Mouse (Mus musculus): ENCODE results near the gene Prrt4. TPM values are rescaled to one million over a fixed set of nuclear protein-coding genes. Genes with fewer than 3 reads are reported as not detected.
A peak's percentile ranks its signal among the peaks of the same experiment; 100 is the strongest.

The Prrt4 gene
- polyA plus RNA-seq, 1 experiment = 0.25 TPM

DNA sequence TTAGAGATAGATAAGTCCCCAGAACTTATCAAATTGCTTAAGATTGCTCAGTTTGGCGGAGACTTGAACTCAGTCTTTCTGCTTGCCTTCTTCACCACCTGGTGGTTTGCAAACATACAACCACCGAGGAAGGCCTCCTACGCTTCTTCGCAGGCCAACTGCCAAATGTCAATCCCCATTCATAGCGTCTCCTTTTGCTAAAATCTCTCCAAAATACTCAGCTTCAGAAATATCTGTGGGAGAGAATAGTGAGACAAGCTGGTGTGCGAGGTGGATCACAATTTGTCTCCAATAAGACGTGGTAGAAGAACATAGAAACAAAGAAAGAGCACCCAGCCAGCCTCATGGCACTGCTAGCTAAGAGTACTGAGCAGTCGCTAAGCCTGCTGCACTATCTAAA lies 459 bp upstream of the Prrt4 start:
- Histone ChIP-seq H3K4me3 (ENCODE audit: extremely low read depth, insufficient read depth, insufficient read length) (no peak overlapping the region), H3K27me3 (ENCODE audit: control insufficient read depth, insufficient read depth, low read length) (peaks cover 14% of the 10 kb centered on the region), H3K27ac (ENCODE audit: insufficient read depth, low read length) (no peak overlapping the region), H3K4me1 (ENCODE audit: control insufficient read depth, insufficient read depth, insufficient read length) (peaks cover 10% of the 10 kb centered on the region; the same call in 1 of the 2 replicates), H3K36me3 (ENCODE audit: control insufficient read depth, insufficient read depth, low read length) (no peaks in the 10 kb centered on the region)
- TF ChIP-seq POLR2A (IDR thresholded peaks at IDR 0.05; ENCODE audit: low read depth, low read length) (no peak), CTCF (IDR thresholded peaks at IDR 0.05; ENCODE audit: extremely low read depth, insufficient read depth, insufficient read length, insufficient replicate concordance) (no peak)
- WGBS = 72% methylated on average over 8 of the region's 8 CpGs
- DNase-seq (ENCODE audit: low read depth in 1 of 2, low spot score in 2 of 2) = no peak

DNA sequence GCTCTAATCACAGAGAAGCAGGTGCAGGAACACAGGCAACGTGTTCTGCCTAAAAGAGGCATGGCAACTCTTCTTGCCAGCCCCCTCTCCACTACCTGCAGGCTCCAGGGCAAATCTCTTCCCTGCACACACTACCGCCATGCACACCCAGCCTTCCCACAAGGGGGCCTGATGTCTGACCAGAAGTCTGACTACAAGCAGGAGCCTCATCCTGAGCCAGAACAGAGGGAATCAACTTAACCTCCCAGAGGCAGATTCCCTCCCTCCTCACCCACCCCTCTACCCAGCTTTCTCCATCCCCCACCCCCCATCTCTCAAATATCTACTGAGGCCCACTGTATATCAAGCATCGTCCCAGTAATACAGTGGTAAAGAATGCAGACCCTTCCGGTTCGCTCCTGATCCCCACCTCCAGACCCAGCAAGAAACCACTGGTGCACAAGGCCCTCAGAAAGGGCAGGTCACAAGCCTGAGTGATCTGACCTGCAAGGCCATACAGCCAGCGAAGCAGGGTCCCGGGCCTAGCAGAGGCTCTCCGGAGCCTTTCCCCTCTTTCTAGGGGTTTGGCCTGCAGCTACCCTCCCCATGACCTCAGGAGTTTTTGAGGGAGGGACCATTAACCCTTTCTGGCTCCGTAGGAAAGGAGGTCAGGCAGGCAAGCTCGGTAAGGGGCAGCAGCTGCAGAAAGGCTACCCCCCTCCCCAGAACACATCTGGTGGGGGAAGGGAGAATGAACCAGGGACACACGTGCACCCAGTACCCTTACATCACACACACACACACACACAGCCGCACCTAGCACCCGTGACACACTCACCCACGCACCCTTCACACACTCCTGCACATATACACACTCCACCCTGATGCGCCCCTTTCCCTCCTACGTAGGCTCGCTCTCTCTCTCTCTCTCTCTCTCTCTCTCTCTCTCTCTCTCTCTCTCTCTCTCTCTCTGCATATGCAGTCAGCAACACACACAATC lies 1.2 kb downstream of the Prrt4 start:
- TF ChIP-seq CTCF (IDR thresholded peaks at IDR 0.05; ENCODE audit: extremely low read depth, insufficient read depth, insufficient read length, insufficient replicate concordance) (no peak), POLR2A (IDR thresholded peaks at IDR 0.05; ENCODE audit: low read depth, low read length) (no peak)
- Histone ChIP-seq H3K27ac (ENCODE audit: insufficient read depth, low read length) (no peak overlapping the region), H3K36me3 (ENCODE audit: control insufficient read depth, insufficient read depth, low read length) (no peaks in the 10 kb centered on the region), H3K4me1 (ENCODE audit: control insufficient read depth, insufficient read depth, insufficient read length) (peaks cover 10% of the 10 kb centered on the region; the same call in 1 of the 2 replicates), H3K4me3 (ENCODE audit: extremely low read depth, insufficient read depth, insufficient read length) (peak overlapping the region; percentile 32; the same call in 1 of the 2 replicates), H3K27me3 (ENCODE audit: control insufficient read depth, insufficient read depth, low read length) (peaks cover 16% of the 10 kb centered on the region)
- DNase-seq (ENCODE audit: low read depth in 1 of 2, low spot score in 2 of 2) = no peak
- WGBS = 61% methylated on average over 17 of the region's 17 CpGs

DNA sequence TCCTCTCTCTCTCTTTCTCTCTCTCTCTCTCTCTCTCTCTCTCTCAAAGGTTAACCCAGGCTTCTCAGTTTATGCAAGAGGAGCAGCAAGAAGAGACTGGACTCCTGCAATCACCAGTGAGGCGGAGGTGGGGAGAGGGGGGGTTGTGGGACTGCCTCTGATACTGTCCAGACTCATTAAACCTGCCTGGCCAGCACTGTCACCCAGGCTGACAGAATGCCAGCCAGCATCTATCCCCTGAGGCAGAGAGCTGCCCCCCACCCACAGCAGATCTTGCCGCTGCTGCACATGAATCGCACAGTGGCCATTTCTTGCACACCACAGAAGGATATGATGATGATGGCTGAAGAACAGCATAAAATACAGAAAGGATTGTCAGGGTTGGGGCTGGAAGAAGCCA lies 4.3 kb downstream of the Prrt4 start:
- WGBS = 86% methylated on average over 3 of the region's 3 CpGs

DNA sequence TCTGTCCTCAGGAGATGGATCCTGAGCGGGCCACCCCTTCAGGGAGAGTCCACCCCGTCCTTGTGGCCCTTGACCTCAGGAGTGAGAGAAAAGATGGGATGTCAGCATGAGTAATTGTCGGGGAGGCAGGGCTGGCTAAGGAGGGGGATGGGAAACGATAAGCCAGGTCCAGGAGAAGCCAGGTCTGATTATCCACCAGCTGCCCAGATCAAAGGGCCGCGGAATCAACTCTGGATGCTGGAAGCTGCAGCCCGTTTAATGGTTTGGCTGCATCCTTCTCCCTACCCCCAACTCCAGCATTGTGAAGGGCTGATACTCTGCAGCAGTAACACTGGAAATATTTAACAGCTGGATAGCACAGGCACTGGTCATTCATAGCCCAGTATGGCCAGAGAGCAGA lies 5.0 kb downstream of the Prrt4 start:
- TF ChIP-seq POLR2A (IDR thresholded peaks at IDR 0.05; ENCODE audit: low read depth, low read length) (no peak), CTCF (IDR thresholded peaks at IDR 0.05; ENCODE audit: extremely low read depth, insufficient read depth, insufficient read length, insufficient replicate concordance) (no peak)
- Histone ChIP-seq H3K36me3 (ENCODE audit: control insufficient read depth, insufficient read depth, low read length) (no peaks in the 10 kb centered on the region), H3K27me3 (ENCODE audit: control insufficient read depth, insufficient read depth, low read length) (peaks cover 25% of the 10 kb centered on the region), H3K27ac (ENCODE audit: insufficient read depth, low read length) (no peak overlapping the region), H3K4me1 (ENCODE audit: control insufficient read depth, insufficient read depth, insufficient read length) (peaks cover 18% of the 10 kb centered on the region), H3K4me3 (ENCODE audit: extremely low read depth, insufficient read depth, insufficient read length) (no peak overlapping the region)
- 44% methylated on average over 7 of the region's 7 CpGs for WGBS
- DNase-seq (ENCODE audit: low read depth in 1 of 2, low spot score in 2 of 2) = no peak

More for the DNA sequence above, 4.3 kb downstream of the Prrt4 start:
- Histone ChIP-seq H3K4me3 (ENCODE audit: extremely low read depth, insufficient read depth, insufficient read length) (no peak overlapping the region), H3K27ac (ENCODE audit: insufficient read depth, low read length) (no peak overlapping the region), H3K4me1 (ENCODE audit: control insufficient read depth, insufficient read depth, insufficient read length) (peaks cover 20% of the 10 kb centered on the region), H3K27me3 (ENCODE audit: control insufficient read depth, insufficient read depth, low read length) (peaks cover 22% of the 10 kb centered on the region), H3K36me3 (ENCODE audit: control insufficient read depth, insufficient read depth, low read length) (no peaks in the 10 kb centered on the region)
- TF ChIP-seq POLR2A (IDR thresholded peaks at IDR 0.05; ENCODE audit: low read depth, low read length) (no peak), CTCF (IDR thresholded peaks at IDR 0.05; ENCODE audit: extremely low read depth, insufficient read depth, insufficient read length, insufficient replicate concordance) (no peak)
- no peak for DNase-seq (ENCODE audit: low read depth in 1 of 2, low spot score in 2 of 2)

DNA sequence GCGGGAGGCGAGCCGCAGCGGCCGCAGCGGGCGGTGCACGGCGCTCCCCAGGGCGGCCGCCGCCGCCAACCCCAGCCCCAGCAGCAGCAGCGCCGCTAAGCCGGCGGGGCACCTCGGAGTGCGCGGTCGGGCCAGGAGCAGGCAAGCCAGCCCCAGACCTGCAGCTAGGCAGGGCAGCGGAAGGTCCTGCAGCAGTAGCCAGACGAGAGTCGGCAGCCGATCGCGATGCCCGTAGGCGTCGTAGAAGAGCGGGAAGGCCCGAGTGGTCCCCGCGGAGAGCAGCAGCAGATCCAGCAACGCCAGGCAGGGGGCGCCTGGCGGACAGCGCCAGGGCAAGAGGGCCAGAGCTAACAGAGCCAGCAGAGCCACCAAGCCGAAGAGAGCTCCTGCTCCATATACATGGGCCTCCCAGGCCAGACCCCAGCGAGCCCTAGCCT lies 8.4 kb downstream of the Prrt4 start:
- Histone ChIP-seq H3K27ac (ENCODE audit: insufficient read depth, low read length) (no peak overlapping the region), H3K36me3 (ENCODE audit: control insufficient read depth, insufficient read depth, low read length) (no peaks in the 10 kb centered on the region), H3K27me3 (ENCODE audit: control insufficient read depth, insufficient read depth, low read length) (peaks cover 18% of the 10 kb centered on the region), H3K4me1 (ENCODE audit: control insufficient read depth, insufficient read depth, insufficient read length) (peaks cover 9% of the 10 kb centered on the region), H3K4me3 (ENCODE audit: extremely low read depth, insufficient read depth, insufficient read length) (peak overlapping the region; percentile 60)
- DNase-seq (ENCODE audit: low read depth in 1 of 2, low spot score in 2 of 2) = peak in 1 of 2 experiments; percentile 66
- TF ChIP-seq POLR2A (IDR thresholded peaks at IDR 0.05; ENCODE audit: low read depth, low read length) (no peak), CTCF (IDR thresholded peaks at IDR 0.05; ENCODE audit: extremely low read depth, insufficient read depth, insufficient read length, insufficient replicate concordance) (peak; percentile 86)
- 2% methylated on average over 35 of the region's 40 CpGs for WGBS

DNA sequence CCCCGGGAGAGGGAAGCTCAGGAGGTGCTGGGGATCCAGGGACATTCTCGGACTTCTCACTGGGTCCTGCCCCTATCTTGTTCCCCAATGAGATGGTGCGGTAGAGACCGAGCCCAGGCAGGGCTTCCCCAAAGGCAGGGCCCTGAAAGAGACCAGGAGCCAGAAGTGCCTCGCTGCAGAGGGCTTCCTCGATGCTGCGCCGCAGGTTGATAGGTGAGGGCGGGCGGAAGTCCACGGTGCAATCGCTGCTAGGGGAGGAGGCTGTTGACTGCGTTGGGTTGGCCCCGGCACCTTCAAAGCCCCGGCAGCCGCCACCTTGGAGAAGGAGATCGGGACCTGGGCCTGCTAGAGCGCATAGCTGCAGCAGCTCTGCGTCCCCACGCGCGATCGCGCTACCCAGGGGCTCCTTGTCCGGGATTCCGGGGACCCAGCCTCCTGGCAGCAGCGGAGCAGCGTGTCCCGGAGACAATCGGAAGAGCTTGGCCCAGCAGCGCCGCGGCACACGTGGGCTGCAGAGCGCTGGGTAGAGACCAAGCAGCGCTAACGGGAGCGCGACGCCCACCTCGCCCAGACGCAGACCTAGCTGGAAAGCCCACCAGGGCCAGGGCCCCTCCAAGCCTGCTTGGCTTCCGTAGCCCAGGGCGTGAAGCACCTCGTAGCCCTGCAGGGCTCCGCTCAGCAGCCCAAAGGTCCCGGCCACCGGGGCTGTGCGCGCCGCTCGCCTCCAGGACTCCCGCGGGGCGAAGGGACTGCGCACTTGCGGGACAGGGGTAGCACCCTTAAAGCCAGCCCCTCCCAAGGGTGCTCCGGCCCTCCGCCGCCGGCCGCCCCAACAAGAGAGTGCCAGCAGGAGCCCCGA lies 9.1 kb downstream of the Prrt4 start:
- H3K27me3 ChIP-seq (ENCODE audit: control insufficient read depth, insufficient read depth, low read length) = peaks cover 18% of the 10 kb centered on the region
- TF ChIP-seq POLR2A (IDR thresholded peaks at IDR 0.05; ENCODE audit: low read depth, low read length) = no peak; the same call in 1 of the 2 replicates
- TF ChIP-seq CTCF (IDR thresholded peaks at IDR 0.05; ENCODE audit: extremely low read depth, insufficient read depth, insufficient read length, insufficient replicate concordance) = no peak
- DNase-seq (ENCODE audit: low read depth in 1 of 2, low spot score in 2 of 2) = peak in 1 of 2 experiments; percentile 46
- no peaks in the 10 kb centered on the region for H3K36me3 ChIP-seq (ENCODE audit: control insufficient read depth, insufficient read depth, low read length)
- H3K4me3 ChIP-seq (ENCODE audit: extremely low read depth, insufficient read depth, insufficient read length) = peak overlapping the region; percentile 60
- peaks cover 9% of the 10 kb centered on the region for H3K4me1 ChIP-seq (ENCODE audit: control insufficient read depth, insufficient read depth, insufficient read length)
- 2% methylated on average over 63 of the region's 63 CpGs for WGBS
- no peak overlapping the region for H3K27ac ChIP-seq (ENCODE audit: insufficient read depth, low read length)
